Mouse (Mus musculus) kidney, postnatal 4 days (tissue): ENCODE results near the gene Zfp977.
"Not testable (repeated sequence)": the region's sequence is repeated elsewhere in the genome, so short reads cannot be mapped to it uniquely, and the experiment has no call there.

Experiments used
- DNase-seq, 2 experiments: peaks; one replicate each; pipeline ENCODE4 v3.0.0; 2021; ENCODE audit warnings: mixed read lengths in 2 of 2

Zfp977 gene

DNA sequence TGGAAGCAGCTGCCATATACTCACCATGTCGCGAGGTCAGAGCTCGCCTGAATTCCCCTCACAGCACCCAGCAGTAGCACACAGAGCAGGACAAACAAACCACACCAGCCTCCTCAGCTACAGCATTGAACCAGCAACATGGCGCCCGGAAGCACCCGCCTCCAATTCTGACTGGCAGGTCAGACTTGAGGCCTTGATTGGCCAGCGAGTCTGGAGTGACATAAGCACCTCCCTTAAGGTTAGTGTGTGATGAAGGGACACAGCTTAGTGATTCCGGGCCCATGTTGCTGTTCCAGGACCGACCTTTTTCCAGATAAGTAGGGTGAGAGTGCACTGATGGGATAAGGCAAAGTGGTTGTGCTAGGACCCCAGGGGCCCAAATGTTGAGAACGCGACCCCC, at the start of gene Zfp977:
Zfp977 (minus strand) TSS at position 135 of the 400 bp plus-strand sequence.
- DNase-seq: not testable (repeated sequence)

DNA sequence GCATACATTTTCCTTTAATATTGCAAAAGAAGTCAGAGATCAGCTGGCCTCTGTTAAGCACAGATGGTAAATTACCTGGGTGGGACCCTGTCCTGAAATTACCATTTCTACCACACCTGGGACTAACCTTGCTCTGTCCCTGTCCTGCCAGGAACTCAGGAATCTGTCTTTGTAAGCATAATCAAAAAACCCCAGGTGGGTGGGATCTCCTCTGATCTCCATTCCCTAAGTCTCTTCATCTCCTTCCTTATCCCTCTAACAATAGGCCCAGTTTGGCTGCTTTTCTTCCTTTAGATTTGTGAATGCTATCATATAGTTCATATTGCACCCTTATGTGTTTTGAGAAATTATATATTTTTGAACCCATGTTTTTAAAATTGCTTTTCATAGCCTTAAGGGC, 38.7 kb upstream of the Zfp977 start:
- not testable (repeated sequence) for DNase-seq

DNA sequence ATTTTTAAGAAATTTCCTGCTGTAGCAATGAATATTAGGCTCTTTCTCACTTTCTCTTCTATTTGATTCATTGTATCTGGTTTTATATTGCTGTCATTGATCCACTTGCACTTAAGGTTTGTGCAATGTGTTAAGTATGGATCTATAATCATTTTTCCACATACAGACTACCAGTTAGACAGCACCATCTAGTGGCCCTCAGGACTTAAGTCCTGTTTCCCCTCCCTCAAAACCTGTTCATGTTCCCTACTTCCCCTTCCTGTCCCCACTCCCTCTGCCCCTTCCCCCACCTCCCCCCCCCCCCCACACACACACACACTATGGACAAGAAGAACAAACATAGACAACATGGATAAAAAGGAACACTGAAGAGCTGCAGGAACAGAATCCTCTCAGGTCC, 3.3 kb upstream of the Zfp977 start:
- not testable (repeated sequence) for DNase-seq

DNA sequence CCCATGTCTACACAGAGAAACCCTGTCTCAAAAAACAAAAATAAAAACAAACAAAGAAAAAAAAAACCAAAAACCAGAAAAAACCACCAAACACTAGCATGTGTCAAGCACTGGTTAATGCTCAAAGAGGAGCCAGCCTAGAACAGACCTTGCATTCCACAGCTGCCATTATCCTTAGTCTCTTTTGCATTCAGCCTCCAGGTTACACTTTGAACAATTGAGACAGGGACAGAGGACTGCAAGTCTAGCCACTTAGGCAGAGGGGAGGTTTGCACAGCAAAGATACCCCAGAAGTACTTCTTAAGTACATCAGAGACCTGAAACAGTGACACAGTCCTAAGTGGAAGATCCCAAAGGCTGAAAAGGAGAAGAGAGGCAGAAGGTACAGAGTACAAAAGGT, 1.0 kb downstream of the Zfp977 start:
- DNase-seq: not testable (repeated sequence)

DNA sequence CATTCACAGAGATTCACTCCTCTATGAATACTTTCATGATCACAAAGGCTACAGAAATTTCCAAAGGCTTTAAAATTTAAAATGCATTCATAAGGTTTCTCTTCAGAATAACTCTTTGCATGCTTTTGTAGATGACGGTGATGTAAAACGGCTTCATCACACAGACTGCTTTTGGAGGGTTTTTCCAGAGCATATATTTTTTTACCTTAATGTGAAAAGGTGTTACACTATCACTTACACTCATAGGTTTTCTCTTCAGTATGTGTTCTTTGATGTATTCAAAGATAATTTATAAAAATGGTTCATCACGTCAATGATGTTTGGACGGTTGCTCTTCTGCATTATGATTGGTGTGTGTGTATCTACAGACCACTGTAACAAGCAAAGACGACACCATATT, 13.9 kb downstream of the Zfp977 start, which contains the start of gene Gm21028:
Gm21028 (minus strand) TSS at position 101 of the 400 bp plus-strand sequence.
- no peak for DNase-seq

DNA sequence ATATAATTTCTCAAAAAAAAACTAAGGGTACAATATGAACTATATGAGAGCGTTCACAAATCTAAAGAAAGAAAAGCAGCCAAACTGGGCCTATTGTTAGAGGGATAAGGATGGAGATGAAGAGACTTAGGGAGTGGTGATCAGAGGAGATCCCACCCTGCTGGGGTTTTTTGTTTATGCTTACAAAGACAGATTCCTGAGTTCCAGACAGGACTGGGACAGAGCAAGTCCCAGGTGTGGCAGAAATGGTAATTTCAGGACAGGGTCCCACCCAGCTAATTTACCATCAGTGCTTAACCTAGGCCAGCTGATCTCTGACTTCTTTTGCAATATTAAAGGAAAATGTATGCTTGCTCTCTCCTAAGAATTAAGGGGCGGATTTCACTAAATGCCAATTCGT, 40.6 kb downstream of the Zfp977 start:
- no peak for DNase-seq
